Mouse (Mus musculus) limb, embryonic 12.5 days (tissue): ENCODE results near the gene Hist1h3c. TPM values are rescaled to one million over a fixed set of nuclear protein-coding genes. Genes with fewer than 3 reads are reported as not detected.

ENCODE experiments used
- ATAC-seq: fragments of 200-750 bp; cut with Nextera tagmentation; 2 replicates; pipeline ENCODE4 v1.8.0; 2017; ENCODE audit warnings: low read depth, moderate TSS enrichment; ENCODE audit not compliant: insufficient number of reproducible peaks, insufficient read depth, low FRiP score, low TSS enrichment
- H3K27ac ChIP-seq: fragments of 300-500 bp; sonication (generic); 2 replicates; pipeline ENCODE4 v1.5.1; 2016; ENCODE audit warnings: mild to moderate bottlenecking, moderate library complexity
- H3K27me3 ChIP-seq: fragments of 300-500 bp; sonication (generic); 2 replicates; pipeline ENCODE4 v1.6.1; 2016; ENCODE audit warnings: mild to moderate bottlenecking, moderate library complexity
- H3K36me3 ChIP-seq: fragments of 300-500 bp; sonication (generic); 2 replicates; pipeline ENCODE4 v1.6.1; 2016; ENCODE audit warnings: mild to moderate bottlenecking, moderate library complexity
- H3K4me1 ChIP-seq: fragments of 300-500 bp; sonication (generic); replicated peaks from 2 replicates; pipeline ENCODE4 v1.6.1; 2016
- H3K4me2 ChIP-seq: fragments of 300-500 bp; sonication (generic); 2 replicates; pipeline ENCODE4 v1.6.1; 2016; ENCODE audit warnings: mild to moderate bottlenecking, moderate library complexity
- H3K4me3 ChIP-seq: fragments of 300-500 bp; sonication (generic); replicated peaks from 2 replicates; pipeline ENCODE4 v1.5.1; 2016; ENCODE audit warnings: mild to moderate bottlenecking
- H3K9ac ChIP-seq: fragments of 300-500 bp; sonication (generic); replicated peaks from 2 replicates; pipeline ENCODE4 v1.6.1; 2016; ENCODE audit warnings: mild to moderate bottlenecking, moderate library complexity
- H3K9me3 ChIP-seq: fragments of 300-500 bp; sonication (generic); 2 replicates; pipeline ENCODE4 v1.6.1; 2016; ENCODE audit warnings: mild to moderate bottlenecking, moderate library complexity
- WGBS: fragments of 180-500 bp; shearing (Covaris S2); methylation state at CpG from one replicate; pipeline ENCODE4 v1.1.7; 2016; 5-methylcytosine and 5-hydroxymethylcytosine counted together
- microRNA-seq: library from miRNA; unstranded; fragments of <30 nt; microRNA quantifications from one replicate; pipeline ENCODE4, GENCODE M21; 2017
- polyA plus RNA-seq: library from polyadenylated mRNA; unstranded; fragments of >200 nt; fragmentation: Nextera tagmentation; extraction: Ambion mirVana; gene quantifications from 2 replicates; pipeline ENCODE4 v1.2.1, GENCODE M21; 2016

Gene Hist1h3c
- polyA plus RNA-seq, 1 experiment from 2014 or later = 20.7 TPM

DNA sequence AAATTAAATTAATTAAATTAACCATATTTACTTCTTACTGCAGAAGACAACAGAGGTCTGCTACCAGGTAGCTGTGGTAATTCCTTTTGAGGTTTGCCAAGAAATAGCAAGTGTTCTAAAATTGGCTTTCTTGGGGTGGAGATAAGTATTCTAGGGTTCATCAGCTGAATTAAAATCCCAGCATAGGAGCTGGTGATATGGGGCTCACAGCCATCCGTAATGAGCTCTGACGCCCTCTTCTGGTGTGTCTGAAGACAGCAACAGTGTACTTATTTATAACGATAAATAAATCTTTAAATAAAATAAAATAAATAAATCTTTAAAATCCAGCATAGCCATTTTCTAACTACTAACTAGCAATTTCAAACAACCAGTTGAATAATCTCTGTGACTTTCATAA lies 45.6 kb downstream of the Hist1h3c start:
- no peaks in the 10 kb centered on the region for H3K27me3 ChIP-seq
- H3K9me3 ChIP-seq = no peaks in the 10 kb centered on the region
- H3K36me3 ChIP-seq = no peaks in the 10 kb centered on the region
- peaks cover 19% of the 10 kb centered on the region for H3K4me1 ChIP-seq
- H3K4me2 ChIP-seq = no peak overlapping the region
- WGBS = 71% methylated on average over 3 of the region's 3 CpGs
- H3K27ac ChIP-seq = no peak overlapping the region
- no peak overlapping the region for H3K9ac ChIP-seq
- H3K4me3 ChIP-seq = no peak overlapping the region
- no peak for ATAC-seq

GRCm38 (mm10) chr13:23698996-23699395 lies 46.4 kb downstream of the Hist1h3c start:
- no peaks in the 10 kb centered on the region for H3K36me3 ChIP-seq
- peak overlapping the region; percentile 89 for H3K27ac ChIP-seq
- no peak overlapping the region for H3K9ac ChIP-seq
- no peaks in the 10 kb centered on the region for H3K9me3 ChIP-seq
- WGBS = 77% methylated on average over 6 of the region's 6 CpGs
- H3K4me2 ChIP-seq = peak overlapping the region; percentile 37
- no peaks in the 10 kb centered on the region for H3K27me3 ChIP-seq
- no peak overlapping the region for H3K4me3 ChIP-seq
- H3K4me1 ChIP-seq = peaks cover 19% of the 10 kb centered on the region
- ATAC-seq = no peak

GRCm38 (mm10) chr13:23698300-23698693 lies 47.1 kb downstream of the Hist1h3c start, which contains the start of gene Hist1h4c:
Gene Hist1h4c, minus strand, starts transcription at chr13:23698454.
- Histone ChIP-seq H3K4me2 (peak within 1 kb of the TSS; percentile 71), H3K27ac (peak within 1 kb of the TSS; percentile 95), H3K9ac (peak within 1 kb of the TSS; percentile 70), H3K27me3 (no peaks in the 10 kb centered on the region), H3K9me3 (no peaks in the 10 kb centered on the region), H3K36me3 (no peaks in the 10 kb centered on the region), H3K4me3 (peak within 1 kb of the TSS; percentile 47), H3K4me1 (peaks cover 19% of the 10 kb centered on the region)
- 0% methylated on average over 22 of the region's 22 CpGs for WGBS
- peak; percentile 96 for ATAC-seq

DNA sequence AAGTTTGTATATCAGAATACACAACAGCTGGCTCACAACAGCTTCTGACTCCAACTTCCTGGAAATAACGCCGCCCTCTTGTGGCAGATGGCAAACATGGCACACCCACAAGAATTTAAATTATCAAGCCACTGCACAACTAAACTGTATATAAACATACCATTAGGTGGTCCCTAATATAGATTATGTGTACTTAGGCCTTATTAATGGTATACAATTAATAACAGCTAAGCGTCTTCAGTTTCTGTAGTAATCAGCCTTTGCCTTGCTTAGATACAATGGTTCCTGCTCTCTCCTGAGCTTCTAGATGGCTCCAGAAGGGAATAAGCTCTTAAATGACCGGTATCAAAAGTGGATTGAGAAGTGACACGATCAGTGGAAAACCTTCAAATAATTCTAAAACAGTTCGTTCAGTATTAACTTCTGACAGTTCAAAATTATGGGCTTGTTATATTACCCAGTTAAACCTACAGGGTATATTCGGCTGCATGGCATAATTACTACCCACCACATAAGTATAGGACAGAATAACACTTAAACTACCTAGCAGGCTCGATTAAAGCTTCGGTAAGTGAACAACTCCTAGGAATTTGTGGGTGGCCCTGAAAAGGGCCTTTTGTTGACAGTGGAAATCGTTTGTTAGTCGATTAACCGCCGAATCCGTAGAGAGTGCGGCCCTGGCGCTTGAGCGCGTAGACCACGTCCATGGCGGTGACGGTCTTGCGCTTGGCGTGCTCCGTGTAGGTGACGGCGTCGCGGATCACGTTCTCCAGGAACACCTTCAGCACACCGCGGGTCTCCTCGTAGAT lies 47.7 kb downstream of the Hist1h3c start:
- Histone ChIP-seq H3K4me1 (peaks cover 19% of the 10 kb centered on the region), H3K4me3 (peak overlapping the region; percentile 47), H3K36me3 (no peaks in the 10 kb centered on the region), H3K9ac (peak overlapping the region; percentile 70), H3K9me3 (no peaks in the 10 kb centered on the region), H3K27me3 (no peaks in the 10 kb centered on the region), H3K27ac (peak overlapping the region; percentile 95), H3K4me2 (peak overlapping the region; percentile 71)
- ATAC-seq = peak; percentile 45
- under 1% methylated on average over 27 of the region's 32 CpGs for WGBS

- ATAC-seq = no peak
- no peaks in the 10 kb centered on the region for H3K36me3 ChIP-seq
- peak overlapping the region; percentile 82 for H3K27ac ChIP-seq
- no peaks in the 10 kb centered on the region for H3K27me3 ChIP-seq
- 49% methylated on average over 15 of the region's 15 CpGs for WGBS
- no peak overlapping the region for H3K9ac ChIP-seq
- H3K4me2 ChIP-seq = peak overlapping the region; percentile 33
- 0 out of 2 replicates have a peak overlapping the region, but pooled peaks have one; percentile 1 for H3K4me3 ChIP-seq
- H3K4me1 ChIP-seq = peaks cover 19% of the 10 kb centered on the region
- no peaks in the 10 kb centered on the region for H3K9me3 ChIP-seq
Observed at GRCm38 (mm10) chr13:23696061-23696474, 49.3 kb downstream of the Hist1h3c start.

- peak within 1 kb of the TSS; percentile 33 for H3K4me2 ChIP-seq
- no peaks in the 10 kb centered on the region for H3K36me3 ChIP-seq
- 58% methylated on average over 9 of the region's 13 CpGs for WGBS
- H3K27ac ChIP-seq = peak within 1 kb of the TSS; percentile 82
- 0 out of 2 replicates have a peak within 1 kb of the TSS, but pooled peaks have one; percentile 1 for H3K4me3 ChIP-seq
- H3K27me3 ChIP-seq = no peaks in the 10 kb centered on the region
- peaks cover 16% of the 10 kb centered on the region for H3K4me1 ChIP-seq
- H3K9ac ChIP-seq = no peak within 1 kb of the TSS
- no peaks in the 10 kb centered on the region for H3K9me3 ChIP-seq
- no peak for ATAC-seq
Observed at GRCm38 (mm10) chr13:23695514-23695913, 49.9 kb downstream of the Hist1h3c start, which contains the start of gene Hist1h1t. Gene Hist1h1t, plus strand, starts transcription at chr13:23695814.

Small RNAs within 50 kb of the gene (microRNA-seq; reads per million reads assigned to microRNA genes)
- gene Gm44314 (not detected), gene Gm44484 (not detected)

Other genes starting within 250 kb of the Hist1h3c start
- gene Hist1h4h, start 214.6 kb downstream of the Hist1h3c start, polyA plus RNA-seq = 6.0 and 9.0 TPM in 2 replicates
- gene Hist1h2af, start 211.7 kb downstream of the Hist1h3c start, polyA plus RNA-seq = 9.8 and 16.3 TPM in 2 replicates
- gene Hist1h3g, start 210.2 kb downstream of the Hist1h3c start, polyA plus RNA-seq = 10.5 and 17.3 TPM in 2 replicates
- 1.4 TPM in 2 replicates for gene Hist1h2bh, start 202.2 kb downstream of the Hist1h3c start, polyA plus RNA-seq
- 2.1 and 3.2 TPM in 2 replicates for gene Hist1h3f, start 201.6 kb downstream of the Hist1h3c start, polyA plus RNA-seq
- 2.7 and 3.6 TPM in 2 replicates for gene Hist1h4f, start 194.0 kb downstream of the Hist1h3c start, polyA plus RNA-seq
- gene Hist1h1d, start 192.3 kb downstream of the Hist1h3c start, polyA plus RNA-seq = 0.58 and 0.80 TPM in 2 replicates
- gene Hist1h3e, start 183.2 kb downstream of the Hist1h3c start, polyA plus RNA-seq = 11.1 and 12.8 TPM in 2 replicates
- gene Hist1h2ae, start 174.4 kb downstream of the Hist1h3c start, polyA plus RNA-seq = 153 and 213 TPM in 2 replicates
- 16.5 and 25.4 TPM in 2 replicates for gene Hist1h2bg, start 174.2 kb downstream of the Hist1h3c start, polyA plus RNA-seq
- 12.5 and 21.2 TPM in 2 replicates for gene Hist1h2bf, start 171.4 kb downstream of the Hist1h3c start, polyA plus RNA-seq
- gene Hist1h2ad, start 171.2 kb downstream of the Hist1h3c start, polyA plus RNA-seq = 1.9 and 2.7 TPM in 2 replicates
- gene Hist1h3d, start 169.8 kb downstream of the Hist1h3c start, polyA plus RNA-seq = 9.5 and 11.3 TPM in 2 replicates
- 139 and 158 TPM in 2 replicates for gene Hist1h4d, start 164.0 kb downstream of the Hist1h3c start, polyA plus RNA-seq
- 2.2 and 3.7 TPM in 2 replicates for gene Hist1h2be, start 124.5 kb downstream of the Hist1h3c start, polyA plus RNA-seq
- gene Hist1h1e, start 123.0 kb downstream of the Hist1h3c start, polyA plus RNA-seq = 24.6 and 30.8 TPM in 2 replicates
- gene Hist1h2ac, start 61.7 kb downstream of the Hist1h3c start, polyA plus RNA-seq = 1.1 and 1.3 TPM in 2 replicates
- gene Hist1h2bc, start 61.4 kb downstream of the Hist1h3c start, polyA plus RNA-seq = 29.3 and 33.7 TPM in 2 replicates
- gene Hist1h1t, start 49.8 kb downstream of the Hist1h3c start, polyA plus RNA-seq = not detected in 2 replicates
- 13.4 and 18.4 TPM in 2 replicates for gene Hist1h4c, start 47.1 kb downstream of the Hist1h3c start, polyA plus RNA-seq
- gene Hfe, start 34.7 kb downstream of the Hist1h3c start, polyA plus RNA-seq = 3.8 and 4.2 TPM in 2 replicates
- gene Hist1h1c, start 6.8 kb downstream of the Hist1h3c start, polyA plus RNA-seq = 20.1 and 21.4 TPM in 2 replicates
- 6.3 and 6.7 TPM in 2 replicates for gene Hist1h2bb, start 1.1 kb upstream of the Hist1h3c start, polyA plus RNA-seq
- gene Hist1h2ab, start 5.5 kb upstream of the Hist1h3c start, polyA plus RNA-seq = 77.8 and 92.9 TPM in 2 replicates
- 17.7 and 30.1 TPM in 2 replicates for gene Hist1h3b, start 6.7 kb upstream of the Hist1h3c start, polyA plus RNA-seq
- 9.1 and 10.7 TPM in 2 replicates for gene Hist1h4b, start 11.4 kb upstream of the Hist1h3c start, polyA plus RNA-seq
- 1.2 and 1.4 TPM in 2 replicates for gene Hist1h4a, start 15.6 kb upstream of the Hist1h3c start, polyA plus RNA-seq
- 11.9 and 12.8 TPM in 2 replicates for gene Hist1h3a, start 16.8 kb upstream of the Hist1h3c start, polyA plus RNA-seq
- 6.3 and 7.4 TPM in 2 replicates for gene Hist1h1a, start 18.1 kb upstream of the Hist1h3c start, polyA plus RNA-seq
- 0.16 TPM in 1 of 2 replicates, not detected in the other for gene Trim38, start 24.3 kb upstream of the Hist1h3c start, polyA plus RNA-seq
- not detected in 2 replicates for gene Slc17a2, start 61.4 kb upstream of the Hist1h3c start, polyA plus RNA-seq
- gene Slc17a3, start 93.8 kb upstream of the Hist1h3c start, polyA plus RNA-seq = 0.06 TPM in 1 of 2 replicates, not detected in the other
- not detected in 2 replicates for gene Slc17a1, start 122.1 kb upstream of the Hist1h3c start, polyA plus RNA-seq
- gene Slc17a4, start 169.4 kb upstream of the Hist1h3c start, polyA plus RNA-seq = not detected in 2 replicates
- gene Hist1h2ba, start 188.6 kb upstream of the Hist1h3c start, polyA plus RNA-seq = not detected in 2 replicates
- not detected in 2 replicates for gene Hist1h2aa, start 188.9 kb upstream of the Hist1h3c start, polyA plus RNA-seq
- not detected in 2 replicates for gene Scgn, start 245.6 kb upstream of the Hist1h3c start, polyA plus RNA-seq